Mouse (Mus musculus) midbrain, embryonic 10.5 days (tissue): ENCODE data around the gene Ttll7. TPM values are rescaled to one million over a fixed set of nuclear protein-coding genes. Genes with fewer than 3 reads are reported as not detected.

Experiments used
- DNase-seq: peaks from one replicate; pipeline ENCODE4 v3.0.0-alpha.2; 2017; ENCODE audit warnings: low spot score
- H3K27ac ChIP-seq: fragments of 300-500 bp; sonication (generic); replicated peaks from 2 replicates; pipeline ENCODE4 v1.5.1; 2016; ENCODE audit warnings: mild to moderate bottlenecking
- H3K27me3 ChIP-seq: fragments of 300-500 bp; sonication (generic); 2 replicates; pipeline ENCODE4 v1.6.1; 2016; ENCODE audit warnings: low read depth, mild to moderate bottlenecking; ENCODE audit not compliant: poor library complexity, severe bottlenecking
- H3K36me3 ChIP-seq: fragments of 300-500 bp; sonication (generic); 2 replicates; pipeline ENCODE4 v1.6.1; 2016; ENCODE audit warnings: mild to moderate bottlenecking, moderate library complexity
- H3K4me1 ChIP-seq: fragments of 300-500 bp; sonication (generic); 2 replicates; pipeline ENCODE4 v1.6.1; 2016
- H3K4me3 ChIP-seq: fragments of 300-500 bp; sonication (generic); 2 replicates; pipeline ENCODE4 v1.5.1; 2016; ENCODE audit warnings: mild to moderate bottlenecking, moderate library complexity
- H3K9me3 ChIP-seq: fragments of 300-500 bp; sonication (generic); replicated peaks from 2 replicates; pipeline ENCODE4 v1.6.1; 2016; ENCODE audit warnings: mild to moderate bottlenecking
- WGBS: fragments of 180-500 bp; shearing (Covaris S2); methylation state at CpG from one replicate; pipeline ENCODE4 v1.1.7; 2016; 5-methylcytosine and 5-hydroxymethylcytosine counted together
- polyA plus RNA-seq: library from polyadenylated mRNA; unstranded; fragments of >200 nt; fragmentation: Nextera tagmentation; extraction: Ambion mirVana; gene quantifications from 2 replicates; pipeline ENCODE4 v1.2.1, GENCODE M21; 2016

Ttll7 gene
- polyA plus RNA-seq = 3.2 and 3.7 TPM in 2 replicates

DNA sequence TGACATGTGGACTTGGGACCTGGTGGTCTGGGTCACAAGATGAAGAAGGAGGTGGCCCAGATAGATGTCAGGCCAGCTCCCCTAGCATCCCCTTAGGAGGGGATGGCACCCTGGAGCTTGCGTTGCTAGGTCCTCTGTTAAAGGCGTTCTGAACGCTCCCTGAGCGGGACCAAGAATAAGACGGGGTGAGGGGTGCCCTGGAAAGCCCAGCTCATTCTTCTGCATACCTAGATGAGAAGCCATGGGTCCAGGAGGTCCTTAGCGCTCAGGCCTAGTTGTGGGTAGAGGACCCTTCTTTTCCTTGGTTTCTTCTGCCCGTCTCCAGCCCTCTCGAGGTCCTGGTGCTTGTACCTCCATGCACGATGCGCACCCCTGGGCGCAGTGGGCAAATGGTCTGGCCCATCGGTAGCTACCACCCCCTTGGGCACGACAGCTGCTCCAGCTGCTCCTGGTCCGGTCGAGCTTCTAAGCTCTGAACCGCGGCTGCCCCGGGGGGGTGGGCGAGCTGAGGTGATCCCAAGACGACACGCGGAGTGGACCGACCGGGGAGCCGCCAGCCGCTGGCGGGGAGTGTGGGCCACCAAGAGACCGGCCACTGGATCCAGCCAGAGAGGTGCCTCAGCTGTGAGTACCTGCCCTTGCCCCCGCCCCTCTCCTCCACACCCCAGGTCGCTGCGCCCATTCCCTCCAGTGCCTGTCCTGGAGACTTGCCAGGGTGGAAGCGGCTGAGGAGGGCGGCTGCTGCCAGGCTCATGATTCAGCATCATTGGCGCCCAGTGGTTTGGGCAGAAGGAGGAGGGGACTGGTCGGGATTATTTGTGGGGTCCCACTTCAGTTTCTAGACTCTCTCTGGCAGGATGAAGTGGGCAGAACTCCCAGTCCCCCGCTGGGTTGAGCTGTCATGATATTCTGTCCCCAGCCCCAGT is at the start of gene Ttll7:
TSS of gene Ttll7 (plus strand) at position 402 of the 926 bp plus-strand sequence.
- under 1% methylated on average over 36 of the region's 36 CpGs for WGBS
- H3K36me3 ChIP-seq = no peaks in the 10 kb centered on the region
- peak; percentile 87 for DNase-seq
- H3K27ac ChIP-seq = peak within 1 kb of the TSS; percentile 95
- H3K4me1 ChIP-seq = peaks cover 12% of the 10 kb centered on the region
- peak within 1 kb of the TSS; percentile 80 for H3K4me3 ChIP-seq
- no peaks in the 10 kb centered on the region for H3K9me3 ChIP-seq
- H3K27me3 ChIP-seq = no peaks in the 10 kb centered on the region

- WGBS = 1% methylated on average over 57 of the region's 60 CpGs
These were observed 39.9 kb upstream of the Ttll7 start for GRCm38 (mm10) chr3:146812041-146812878.

GRCm38 (mm10) chr3:146812901-146813393 is 39.2 kb upstream of the Ttll7 start, which contains the start of gene Prkacb:
TSS of gene Prkacb (minus strand) at chr3:146812990.
- peak; percentile 90 for DNase-seq
- WGBS = under 1% methylated on average over 60 of the region's 60 CpGs

More at GRCm38 (mm10) chr3:146812041-146812878, 39.9 kb upstream of the Ttll7 start:
- H3K4me3 ChIP-seq = peak overlapping the region; percentile 93
- H3K27ac ChIP-seq = peak overlapping the region; percentile 97
- no peaks in the 10 kb centered on the region for H3K9me3 ChIP-seq
- peaks cover 3% of the 10 kb centered on the region; the same call in 1 of the 2 replicates for H3K36me3 ChIP-seq
- H3K4me1 ChIP-seq = peaks cover 22% of the 10 kb centered on the region
- no peaks in the 10 kb centered on the region for H3K27me3 ChIP-seq
- no peak for DNase-seq

DNA sequence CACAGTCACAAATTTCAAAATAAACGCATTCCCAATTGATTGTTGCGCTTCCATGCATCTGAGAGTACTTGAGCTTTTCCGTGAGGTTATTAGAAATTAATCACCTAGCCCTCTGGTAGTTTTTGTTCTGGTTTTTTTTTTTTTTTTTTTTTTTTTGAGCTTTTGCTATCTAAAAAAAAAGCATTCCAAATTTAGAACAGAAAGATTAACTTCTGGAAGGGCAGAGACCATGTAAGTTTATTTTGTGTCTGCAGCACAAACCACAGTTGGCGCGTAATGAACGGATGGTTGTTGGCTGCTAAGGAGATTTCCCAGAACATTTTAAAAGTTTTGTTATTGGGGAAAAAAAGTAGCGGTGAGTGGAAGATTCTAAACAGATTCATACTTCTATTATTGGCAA is 38.5 kb upstream of the Ttll7 start:
- Histone ChIP-seq H3K4me1 (peaks cover 22% of the 10 kb centered on the region), H3K27me3 (no peaks in the 10 kb centered on the region), H3K9me3 (no peaks in the 10 kb centered on the region), H3K36me3 (peaks cover 3% of the 10 kb centered on the region; the same call in 1 of the 2 replicates), H3K4me3 (peak overlapping the region; percentile 93), H3K27ac (peak overlapping the region; percentile 97; the same call in 1 of the 2 replicates)
- DNase-seq = no peak
- 66% methylated on average over 7 of the region's 7 CpGs for WGBS

More at GRCm38 (mm10) chr3:146812901-146813393, 39.2 kb upstream of the Ttll7 start, which contains the start of gene Prkacb:
- Histone ChIP-seq H3K36me3 (peaks cover 3% of the 10 kb centered on the region; the same call in 1 of the 2 replicates), H3K9me3 (no peaks in the 10 kb centered on the region), H3K4me3 (peak within 1 kb of the TSS; percentile 93), H3K4me1 (peaks cover 22% of the 10 kb centered on the region), H3K27me3 (no peaks in the 10 kb centered on the region), H3K27ac (peak within 1 kb of the TSS; percentile 97)

DNA sequence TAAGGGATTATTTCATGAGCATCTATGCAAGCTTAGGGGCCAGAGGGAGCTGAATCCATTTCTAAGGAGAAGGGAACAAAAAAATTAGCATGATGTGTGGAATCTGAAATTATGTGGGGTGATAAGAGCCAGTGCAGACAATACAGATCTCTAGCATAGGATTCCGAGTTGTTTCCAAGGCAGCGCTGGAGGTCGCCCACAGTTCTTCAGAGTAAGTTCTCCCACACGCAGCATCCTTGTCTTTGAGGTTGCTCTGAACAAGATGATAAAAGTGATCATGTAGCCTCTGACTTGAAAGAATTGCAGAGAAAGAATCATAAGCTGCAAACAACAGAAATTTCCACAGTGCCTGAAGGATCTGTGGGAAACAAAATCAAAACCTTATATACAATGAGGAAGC is 31.4 kb upstream of the Ttll7 start:
- 90% methylated on average over 4 of the region's 4 CpGs for WGBS
- DNase-seq = no peak
- no peak overlapping the region for H3K4me3 ChIP-seq
- no peaks in the 10 kb centered on the region for H3K9me3 ChIP-seq
- H3K36me3 ChIP-seq = no peaks in the 10 kb centered on the region
- H3K27me3 ChIP-seq = no peaks in the 10 kb centered on the region
- H3K27ac ChIP-seq = no peak overlapping the region
- H3K4me1 ChIP-seq = no peaks in the 10 kb centered on the region

- Histone ChIP-seq H3K4me3 (no peak overlapping the region), H3K27ac (no peak overlapping the region), H3K27me3 (no peaks in the 10 kb centered on the region), H3K36me3 (no peaks in the 10 kb centered on the region), H3K9me3 (no peaks in the 10 kb centered on the region), H3K4me1 (no peaks in the 10 kb centered on the region)
- 76% methylated on average over 3 of the region's 3 CpGs for WGBS
- no peak for DNase-seq
These were observed 9.4 kb upstream of the Ttll7 start for GRCm38 (mm10) chr3:146842766-146843165.

DNA sequence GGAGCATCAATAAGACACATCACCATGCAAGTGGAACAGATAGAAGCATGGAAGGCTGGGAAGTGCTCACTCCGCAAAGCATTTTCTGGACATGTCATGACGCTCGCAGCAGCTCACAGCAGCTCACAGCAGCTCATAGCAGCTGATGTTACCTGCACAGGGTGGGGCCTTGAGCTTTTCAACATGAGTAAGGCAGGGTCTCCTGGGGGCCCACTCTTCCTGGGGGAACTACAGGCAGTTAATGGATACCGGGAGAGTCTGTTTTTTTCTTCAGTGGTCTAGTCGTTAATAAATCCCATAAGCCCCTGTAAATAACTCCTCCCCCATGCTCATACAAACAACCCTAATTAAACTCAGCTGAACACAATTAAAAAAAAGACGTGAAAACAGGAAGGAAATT is 8.7 kb upstream of the Ttll7 start:
- Histone ChIP-seq H3K27ac (no peak overlapping the region), H3K4me3 (no peak overlapping the region), H3K4me1 (no peaks in the 10 kb centered on the region), H3K9me3 (no peaks in the 10 kb centered on the region), H3K36me3 (no peaks in the 10 kb centered on the region), H3K27me3 (no peaks in the 10 kb centered on the region)
- 70% methylated on average over 6 of the region's 6 CpGs for WGBS
- DNase-seq = no peak

GRCm38 (mm10) chr3:146846237-146846636 is 5.9 kb upstream of the Ttll7 start:
- H3K4me3 ChIP-seq = no peak overlapping the region
- H3K4me1 ChIP-seq = no peaks in the 10 kb centered on the region
- H3K27me3 ChIP-seq = no peaks in the 10 kb centered on the region
- no peak overlapping the region for H3K27ac ChIP-seq
- no peaks in the 10 kb centered on the region for H3K9me3 ChIP-seq
- H3K36me3 ChIP-seq = no peaks in the 10 kb centered on the region
- DNase-seq = no peak
- 88% methylated on average over 5 of the region's 5 CpGs for WGBS

- no peaks in the 10 kb centered on the region for H3K27me3 ChIP-seq
- no peak overlapping the region for H3K4me3 ChIP-seq
- 92% methylated on average over 8 of the region's 8 CpGs for WGBS
- H3K36me3 ChIP-seq = no peaks in the 10 kb centered on the region
- peaks cover 12% of the 10 kb centered on the region for H3K4me1 ChIP-seq
- no peak overlapping the region for H3K27ac ChIP-seq
- DNase-seq = no peak
- no peaks in the 10 kb centered on the region for H3K9me3 ChIP-seq
These were observed 4.1 kb upstream of the Ttll7 start for GRCm38 (mm10) chr3:146848112-146848511.

- Histone ChIP-seq H3K27ac (no peak overlapping the region), H3K9me3 (no peaks in the 10 kb centered on the region), H3K36me3 (no peaks in the 10 kb centered on the region), H3K27me3 (no peaks in the 10 kb centered on the region), H3K4me1 (peaks cover 12% of the 10 kb centered on the region), H3K4me3 (no peak overlapping the region)
- WGBS = 87% methylated on average over 7 of the region's 7 CpGs
- no peak for DNase-seq
These were observed 2.8 kb upstream of the Ttll7 start for GRCm38 (mm10) chr3:146849360-146849759.

GRCm38 (mm10) chr3:146854473-146855087 is 2.4 kb downstream of the Ttll7 start:
- Histone ChIP-seq H3K27me3 (no peaks in the 10 kb centered on the region), H3K27ac (no peak overlapping the region), H3K4me3 (no peak overlapping the region), H3K36me3 (no peaks in the 10 kb centered on the region), H3K4me1 (peaks cover 12% of the 10 kb centered on the region), H3K9me3 (no peaks in the 10 kb centered on the region)
- DNase-seq = no peak
- 86% methylated on average over 7 of the region's 7 CpGs for WGBS

- H3K4me3 ChIP-seq = no peak overlapping the region
- peaks cover 4% of the 10 kb centered on the region for H3K4me1 ChIP-seq
- H3K27ac ChIP-seq = no peak overlapping the region
- 88% methylated on average over 10 of the region's 10 CpGs for WGBS
- H3K27me3 ChIP-seq = no peaks in the 10 kb centered on the region
- H3K9me3 ChIP-seq = no peaks in the 10 kb centered on the region
- H3K36me3 ChIP-seq = no peaks in the 10 kb centered on the region
- no peak for DNase-seq
These were observed 5.2 kb downstream of the Ttll7 start for GRCm38 (mm10) chr3:146857373-146857772.
